ENCODE assay signal across 8 mouse cellular contexts in genomic region chr7:135410237-135410965, GRCm38 (mm10). TPM values are rescaled to one million over a fixed set of nuclear protein-coding genes. Genes with fewer than 3 reads are reported as not detected.
DNase-seq lines count a peak whose midpoint lies in the region; ATAC-seq and TF ChIP-seq lines count a peak whose summit lies in the region.
"Had no signal": no experiment of that assay in that cellular context is flagged by ENCODE, and none has a peak within 500 bp of the region (broad histone marks: within the 10 kb centered on the region; RNA-seq: fewer than 3 reads in every experiment).

Foxi2 (plus strand) TSS chr7:135410308.

- no peak for TF ChIP-seq POLR2A in thymus, adult 2 months (IDR thresholded peaks at IDR 0.05; ENCODE audit: control insufficient read depth, extremely low read depth, insufficient read depth, low read length, poor library complexity)

- no peak within 1 kb of the TSS for H3K27ac ChIP-seq in forebrain, embryonic 14.5 days (ENCODE audit: low read depth, low read length)
- no peak within 1 kb of the TSS for H3K27ac ChIP-seq in midbrain, embryonic 11.5 days (ENCODE audit: low read depth, low read length)
- H3K27ac ChIP-seq in thymus, adult 2 months (ENCODE audit: control insufficient read depth, insufficient read depth, low read length), result no peak within 1 kb of the TSS
- H3K27ac ChIP-seq: macrophage had no signal

- no peak for ATAC-seq in forebrain, embryonic 14.5 days
- peak; percentile 44; the same call in 1 of the 2 replicates for ATAC-seq in midbrain, embryonic 11.5 days (ENCODE audit: low FRiP score)

- peak; percentile 7 for DNase-seq in layer of hippocampus, adult 11-12 months (ENCODE audit: low spot score)
- DNase-seq in layer of hippocampus, postnatal 36 days, result no peak
- DNase-seq in embryo, embryonic 10.5 days (ENCODE audit: low spot score), result peak; percentile 14
- peak; percentile 48 for DNase-seq in forebrain, embryonic 14.5 days (ENCODE audit: low spot score)
- peak; percentile 91 for DNase-seq in midbrain, embryonic 11.5 days (ENCODE audit: low spot score, missing footprints)
- no peak for DNase-seq in gastrocnemius, postnatal 14 days
- no peak for DNase-seq in thymus, adult 2 months

- WGBS in forebrain, embryonic 14.5 days, result 4% methylated on average over 50 of the region's 51 CpGs
- 5% methylated on average over 51 of the region's 51 CpGs for WGBS in midbrain, embryonic 11.5 days
- WGBS in thymus, adult 2 months, result 4% methylated on average over 51 of the region's 51 CpGs

- H3K4me1 ChIP-seq in forebrain, embryonic 14.5 days (ENCODE audit: control insufficient read depth, insufficient read depth, low read length), result no peaks in the 10 kb centered on the region
- no peaks in the 10 kb centered on the region for H3K4me1 ChIP-seq in midbrain, embryonic 11.5 days (ENCODE audit: control insufficient read depth, insufficient read depth, low read length)
- H3K4me1 ChIP-seq in thymus, adult 2 months (replicated peaks; ENCODE audit: control insufficient read depth, insufficient read depth, low read length), result no peaks in the 10 kb centered on the region

- peak within 1 kb of the TSS; percentile 22 for H3K4me3 ChIP-seq in forebrain, embryonic 14.5 days (ENCODE audit: low read depth, low read length)
- peak within 1 kb of the TSS; percentile 25 for H3K4me3 ChIP-seq in midbrain, embryonic 11.5 days (ENCODE audit: low read depth, low read length)
- no peak within 1 kb of the TSS for H3K4me3 ChIP-seq in thymus, adult 2 months (ENCODE audit: control insufficient read depth, insufficient read depth, low read length)

- no peaks in the 10 kb centered on the region for H3K9me3 ChIP-seq in forebrain, embryonic 14.5 days (replicated peaks; ENCODE audit: control insufficient read depth, low read length)
- no peaks in the 10 kb centered on the region for H3K9me3 ChIP-seq in midbrain, embryonic 11.5 days (ENCODE audit: control insufficient read depth, low read length)

- H3K27me3 ChIP-seq in forebrain, embryonic 14.5 days (replicated peaks; ENCODE audit: control insufficient read depth, insufficient read depth, low read length), result peaks cover 30% of the 10 kb centered on the region
- H3K27me3 ChIP-seq in midbrain, embryonic 11.5 days (ENCODE audit: control insufficient read depth, insufficient read depth, low read length), result peaks cover 38% of the 10 kb centered on the region
- no peaks in the 10 kb centered on the region; the same call in 1 of the 2 replicates for H3K27me3 ChIP-seq in thymus, adult 2 months (ENCODE audit: control insufficient read depth, insufficient read depth, low read length)

- H3K36me3 ChIP-seq in forebrain, embryonic 14.5 days (ENCODE audit: control insufficient read depth, insufficient read depth, low read length), result no peaks in the 10 kb centered on the region
- no peaks in the 10 kb centered on the region for H3K36me3 ChIP-seq in midbrain, embryonic 11.5 days (ENCODE audit: control insufficient read depth, insufficient read depth, low read length)
- H3K36me3 ChIP-seq in thymus, adult 2 months (ENCODE audit: control insufficient read depth, insufficient read depth, low read length), result no peaks in the 10 kb centered on the region

- TF ChIP-seq CTCF in thymus, adult 2 months (IDR thresholded peaks at IDR 0.05; ENCODE audit: borderline replicate concordance, control insufficient read depth, extremely low read depth, insufficient read depth, low read length, poor library complexity), result no peak

- peak within 1 kb of the TSS; percentile 46 for H3K4me2 ChIP-seq in forebrain, embryonic 14.5 days (ENCODE audit: low read length)
- H3K4me2 ChIP-seq in midbrain, embryonic 11.5 days, result peak within 1 kb of the TSS; percentile 48

- H3K9ac ChIP-seq in forebrain, embryonic 14.5 days (ENCODE audit: low read length), result peak within 1 kb of the TSS; percentile 45
- H3K9ac ChIP-seq in midbrain, embryonic 11.5 days (ENCODE audit: low read length), result no peak within 1 kb of the TSS

- intact Hi-C loops in gastrocnemius, postnatal 14 days (cut with DNase I; ENCODE audit: low total_unique reads), result no loop called here

RNA-seq across cellular contexts. Expression of gene Foxi2, which starts in this region (rescaled TPM):
- total RNA-seq in layer of hippocampus, postnatal 36 days (2021), result not detected
- not detected in 2 replicates for polyA plus RNA-seq in forebrain, embryonic 14.5 days (2014; fragmentation: Nextera tagmentation; extraction: Ambion mirVana)
- polyA plus RNA-seq in midbrain, embryonic 11.5 days (2014; fragmentation: Nextera tagmentation; extraction: Ambion mirVana), result 0.57 and 0.63 TPM in 2 replicates
- not detected for total RNA-seq in gastrocnemius, postnatal 14 days (2021)
- 0.11 and 0.18 TPM in 2 replicates for polyA plus RNA-seq in thymus, adult 2 months (2012; rRNA removed)
- polyA plus RNA-seq: macrophage had no signal

Comparison
In these comparisons a context has a peak if more than half of its experiments do, and no peak if none do; other contexts are left out.
1. DNase-seq: peak in layer of hippocampus, adult 11-12 months (single experiment) and embryo, embryonic 10.5 days (single experiment); none in layer of hippocampus, postnatal 36 days (0 of 2), gastrocnemius, postnatal 14 days (single experiment) and thymus, adult 2 months (single experiment).
2. Peak in DNase-seq, H3K4me3 ChIP-seq, H3K9ac ChIP-seq and H3K4me2 ChIP-seq in forebrain, embryonic 14.5 days; RNA of the gene not detected or under 1 TPM.
3. Peak in DNase-seq, ATAC-seq, H3K4me3 ChIP-seq and H3K4me2 ChIP-seq in midbrain, embryonic 11.5 days; RNA of the gene not detected or under 1 TPM.